Mouse (Mus musculus) ovary, postnatal 10 days (tissue): ENCODE data around the gene Prr12.

Experiments
- DNase-seq: peaks from one replicate; pipeline ENCODE4 v3.0.0; 2022; ENCODE audit warnings: low spot score

The Prr12 gene

GRCm38 (mm10) chr7:45077322-45077721 is 24.6 kb upstream of the Prr12 start:
- no peak for DNase-seq

- no peak for DNase-seq
These were observed 23.8 kb upstream of the Prr12 start for GRCm38 (mm10) chr7:45076501-45076900.

GRCm38 (mm10) chr7:45075405-45075804 is 22.7 kb upstream of the Prr12 start:
- DNase-seq = no peak

- no peak for DNase-seq
These were observed 21.3 kb upstream of the Prr12 start for GRCm38 (mm10) chr7:45073949-45074348.

- no peak for DNase-seq
These were observed 20.6 kb upstream of the Prr12 start for GRCm38 (mm10) chr7:45073171-45073707.

- no peak for DNase-seq
These were observed 19.5 kb upstream of the Prr12 start for GRCm38 (mm10) chr7:45072230-45072629.

- DNase-seq = no peak
These were observed 17.0 kb upstream of the Prr12 start for GRCm38 (mm10) chr7:45069671-45070070.

GRCm38 (mm10) chr7:45068000-45068318 is 15.3 kb upstream of the Prr12 start:
- DNase-seq = no peak

- DNase-seq = no peak
These were observed 14.7 kb upstream of the Prr12 start for GRCm38 (mm10) chr7:45067190-45067999.

- peak; percentile 89 for DNase-seq
These were observed 9.7 kb upstream of the Prr12 start, which contains the start of the genes Nosip and Prrg2 for GRCm38 (mm10) chr7:45062239-45062835. TSS of gene Nosip (plus strand) at chr7:45062429. TSS of gene Prrg2 (minus strand) at chr7:45062677.

- no peak for DNase-seq
These were observed 8.9 kb upstream of the Prr12 start for GRCm38 (mm10) chr7:45061532-45062075.

GRCm38 (mm10) chr7:45060632-45061122 is 8.0 kb upstream of the Prr12 start:
- no peak for DNase-seq

- no peak for DNase-seq
These were observed 6.2 kb upstream of the Prr12 start for GRCm38 (mm10) chr7:45058607-45059571.

- DNase-seq = no peak
These were observed 4.3 kb upstream of the Prr12 start for GRCm38 (mm10) chr7:45056972-45057348.

- DNase-seq = no peak
These were observed 3.8 kb upstream of the Prr12 start for GRCm38 (mm10) chr7:45056329-45056971.

GRCm38 (mm10) chr7:45053931-45054510 is 1.3 kb upstream of the Prr12 start:
- DNase-seq = peak; percentile 69

GRCm38 (mm10) chr7:45053117-45053930 is 643 bp upstream of the Prr12 start:
- peak; percentile 68 for DNase-seq

- peak; percentile 29 for DNase-seq
These were observed 360 bp downstream of the Prr12 start for GRCm38 (mm10) chr7:45052181-45052861.

- no peak for DNase-seq
These were observed 1.1 kb downstream of the Prr12 start for GRCm38 (mm10) chr7:45051601-45051974.
